Mouse (Mus musculus) midbrain, embryonic 14.5 days (tissue): ENCODE measurements around the gene Lrrc51. TPM values are rescaled to one million over a fixed set of nuclear protein-coding genes. Genes with fewer than 3 reads are reported as not detected.
A peak's percentile ranks its signal among the peaks of the same experiment; 100 is the strongest.
"Not testable (repeated sequence)": the region's sequence is repeated elsewhere in the genome, so short reads cannot be mapped to it uniquely, and the experiment has no call there.

ENCODE experiments used
- ATAC-seq: fragments of 200-750 bp; cut with Nextera tagmentation; 2 replicates; pipeline ENCODE4 v1.8.0; 2017; ENCODE audit warnings: moderate number of reproducible peaks, moderate library complexity; ENCODE audit not compliant: low FRiP score, low TSS enrichment
- DNase-seq: peaks from one replicate; pipeline ENCODE4 v3.0.0-alpha.2; 2015
- H3K27ac ChIP-seq: fragments of 300-500 bp; sonication (generic); replicated peaks from 2 replicates; pipeline ENCODE4 v1.5.1; 2014; ENCODE audit warnings: mild to moderate bottlenecking, low read depth, low read length, moderate library complexity
- H3K27me3 ChIP-seq: fragments of 300-500 bp; sonication (generic); 2 replicates; pipeline ENCODE4 v1.6.1; 2014; ENCODE audit warnings: low read length, control low read depth, mixed read lengths; ENCODE audit not compliant: control insufficient read depth, insufficient read depth
- H3K36me3 ChIP-seq: fragments of 300-500 bp; sonication (generic); 2 replicates; pipeline ENCODE4 v1.6.1; 2014; ENCODE audit warnings: low read length, control low read depth; ENCODE audit not compliant: control insufficient read depth, insufficient read depth
- H3K4me1 ChIP-seq: fragments of 300-500 bp; sonication (generic); 2 replicates; pipeline ENCODE4 v1.6.1; 2014; ENCODE audit warnings: mild to moderate bottlenecking, antibody characterized with exemption, low read length, control low read depth; ENCODE audit not compliant: control insufficient read depth, insufficient read depth
- H3K4me2 ChIP-seq: fragments of 300-500 bp; sonication (generic); 2 replicates; pipeline ENCODE4 v1.6.1; 2014; ENCODE audit warnings: mild to moderate bottlenecking, low read length, moderate library complexity
- H3K4me3 ChIP-seq: fragments of 300-500 bp; sonication (generic); replicated peaks from 2 replicates; pipeline ENCODE4 v1.5.1; 2014; ENCODE audit warnings: low read depth, low read length
- H3K9ac ChIP-seq: fragments of 300-500 bp; sonication (generic); replicated peaks from 2 replicates; pipeline ENCODE4 v1.6.1; 2014; ENCODE audit warnings: mild to moderate bottlenecking, low read length, moderate library complexity
- H3K9me3 ChIP-seq: fragments of 300-500 bp; sonication (generic); 2 replicates; pipeline ENCODE4 v1.6.1; 2016; ENCODE audit warnings: low read length, control low read depth, mixed read lengths; ENCODE audit not compliant: control insufficient read depth
- WGBS: fragments of 180-500 bp; shearing (Covaris S2); extraction: QIAGEN DNeasy Blood & Tissue Kit; methylation state at CpG from one replicate; pipeline ENCODE4 v1.1.7; 2014; 5-methylcytosine and 5-hydroxymethylcytosine counted together
- polyA plus RNA-seq: library from polyadenylated mRNA; unstranded; fragments of >200 nt; fragmentation: Nextera tagmentation; extraction: Ambion mirVana; gene quantifications from 2 replicates; pipeline ENCODE4 v1.2.1, GENCODE M21; 2014

Lrrc51 gene
- polyA plus RNA-seq, 1 experiment from 2014 or later: 7.4 TPM

GRCm38 (mm10) chr7:101935957-101936356 lies 2.3 kb upstream of the Lrrc51 start:
- Histone ChIP-seq H3K9ac (no peak overlapping the region), H3K4me1 (peaks cover 16% of the 10 kb centered on the region), H3K4me2 (no peak overlapping the region), H3K9me3 (no peaks in the 10 kb centered on the region), H3K27me3 (no peaks in the 10 kb centered on the region), H3K4me3 (no peak overlapping the region), H3K36me3 (0 out of 2 replicates have a peak, but pooled peaks cover 3% of the 10 kb centered on the region), H3K27ac (no peak overlapping the region)
- DNase-seq: no peak
- ATAC-seq: no peak
- 98% methylated on average over 4 of the region's 4 CpGs for WGBS

- WGBS: 8% methylated on average over 15 of the region's 15 CpGs
- H3K36me3 ChIP-seq: no peaks in the 10 kb centered on the region
- peaks cover 16% of the 10 kb centered on the region for H3K4me1 ChIP-seq
- DNase-seq: peak; percentile 51
- H3K4me2 ChIP-seq: peak overlapping the region; percentile 70
- H3K27me3 ChIP-seq: no peaks in the 10 kb centered on the region
- peak overlapping the region; percentile 55; the same call in 1 of the 2 replicates for H3K9ac ChIP-seq
- no peaks in the 10 kb centered on the region for H3K9me3 ChIP-seq
- peak overlapping the region; percentile 88 for H3K4me3 ChIP-seq
- H3K27ac ChIP-seq: no peak overlapping the region
- ATAC-seq: peak; percentile 26; the same call in 1 of the 2 replicates
Observed at GRCm38 (mm10) chr7:101933300-101933699, 395 bp downstream of the Lrrc51 start.

- Histone ChIP-seq H3K4me3 (no peak overlapping the region), H3K4me1 (peaks cover 16% of the 10 kb centered on the region), H3K36me3 (no peaks in the 10 kb centered on the region), H3K9ac (no peak overlapping the region), H3K9me3 (no peaks in the 10 kb centered on the region), H3K27ac (no peak overlapping the region), H3K4me2 (peak overlapping the region; percentile 70), H3K27me3 (no peaks in the 10 kb centered on the region)
- 98% methylated on average over 1 of the region's 1 CpGs for WGBS
- DNase-seq: no peak
- ATAC-seq: no peak
Observed at GRCm38 (mm10) chr7:101932551-101932950, 1.1 kb downstream of the Lrrc51 start.

GRCm38 (mm10) chr7:101928093-101928492 lies 5.6 kb downstream of the Lrrc51 start:
- WGBS: 89% methylated on average over 3 of the region's 3 CpGs
- ATAC-seq: no peak

GRCm38 (mm10) chr7:101925892-101926291 lies 7.8 kb downstream of the Lrrc51 start:
- not testable (repeated sequence) for H3K36me3 ChIP-seq, H3K27ac ChIP-seq, H3K9ac ChIP-seq, ATAC-seq, H3K27me3 ChIP-seq, H3K4me1 ChIP-seq, H3K4me2 ChIP-seq, DNase-seq, H3K4me3 ChIP-seq, H3K9me3 ChIP-seq

More at GRCm38 (mm10) chr7:101928093-101928492, 5.6 kb downstream of the Lrrc51 start:
- Histone ChIP-seq H3K27me3 (no peaks in the 10 kb centered on the region), H3K27ac (no peak overlapping the region), H3K4me1 (peaks cover 5% of the 10 kb centered on the region; the same call in 1 of the 2 replicates), H3K9me3 (no peaks in the 10 kb centered on the region), H3K36me3 (no peaks in the 10 kb centered on the region), H3K4me2 (no peak overlapping the region), H3K9ac (no peak overlapping the region), H3K4me3 (no peak overlapping the region)
- no peak for DNase-seq

- 15% methylated on average over 1 of the region's 1 CpGs for WGBS
- ATAC-seq: peak; percentile 57; the same call in 1 of the 2 replicates
Observed at GRCm38 (mm10) chr7:101918071-101918470, 15.6 kb downstream of the Lrrc51 start.

GRCm38 (mm10) chr7:101911982-101912381 lies 21.7 kb downstream of the Lrrc51 start:
- Histone ChIP-seq H3K9me3 (no peaks in the 10 kb centered on the region), H3K27me3 (no peaks in the 10 kb centered on the region), H3K36me3 (peaks cover 45% of the 10 kb centered on the region), H3K9ac (no peak overlapping the region), H3K4me3 (no peak overlapping the region), H3K27ac (no peak overlapping the region), H3K4me1 (no peaks in the 10 kb centered on the region), H3K4me2 (no peak overlapping the region)
- no peak for DNase-seq
- WGBS: 57% methylated on average over 3 of the region's 3 CpGs
- ATAC-seq: no peak

More at GRCm38 (mm10) chr7:101918071-101918470, 15.6 kb downstream of the Lrrc51 start:
- Histone ChIP-seq H3K27me3 (no peaks in the 10 kb centered on the region), H3K27ac (no peak overlapping the region), H3K4me2 (no peak overlapping the region), H3K4me3 (no peak overlapping the region), H3K36me3 (peaks cover 10% of the 10 kb centered on the region), H3K4me1 (no peaks in the 10 kb centered on the region), H3K9ac (no peak overlapping the region), H3K9me3 (no peaks in the 10 kb centered on the region)
- peak; percentile 85 for DNase-seq

GRCm38 (mm10) chr7:101910138-101910537 lies 23.6 kb downstream of the Lrrc51 start:
- H3K9me3 ChIP-seq: no peaks in the 10 kb centered on the region
- WGBS: 90% methylated on average over 4 of the region's 4 CpGs
- H3K4me1 ChIP-seq: 0 out of 2 replicates have a peak, but pooled peaks cover 10% of the 10 kb centered on the region
- H3K27me3 ChIP-seq: no peaks in the 10 kb centered on the region
- no peak overlapping the region for H3K4me2 ChIP-seq
- no peak for ATAC-seq
- DNase-seq: no peak
- H3K27ac ChIP-seq: no peak overlapping the region
- H3K9ac ChIP-seq: no peak overlapping the region
- peaks cover 45% of the 10 kb centered on the region for H3K36me3 ChIP-seq
- no peak overlapping the region for H3K4me3 ChIP-seq

GRCm38 (mm10) chr7:101908367-101908766 lies 25.3 kb downstream of the Lrrc51 start:
- WGBS: 82% methylated on average over 4 of the region's 4 CpGs
- DNase-seq: no peak
- no peak overlapping the region; the same call in 1 of the 2 replicates for H3K9ac ChIP-seq

More at GRCm38 (mm10) chr7:101908367-101908766, 25.3 kb downstream of the Lrrc51 start:
- Histone ChIP-seq H3K4me1 (0 out of 2 replicates have a peak, but pooled peaks cover 13% of the 10 kb centered on the region), H3K36me3 (peaks cover 38% of the 10 kb centered on the region), H3K27me3 (no peaks in the 10 kb centered on the region), H3K4me2 (no peak overlapping the region), H3K9me3 (no peaks in the 10 kb centered on the region), H3K4me3 (no peak overlapping the region), H3K27ac (no peak overlapping the region)
- no peak for ATAC-seq
